Mouse (Mus musculus): ENCODE data around the gene Myo18b.

The Myo18b gene

DNA sequence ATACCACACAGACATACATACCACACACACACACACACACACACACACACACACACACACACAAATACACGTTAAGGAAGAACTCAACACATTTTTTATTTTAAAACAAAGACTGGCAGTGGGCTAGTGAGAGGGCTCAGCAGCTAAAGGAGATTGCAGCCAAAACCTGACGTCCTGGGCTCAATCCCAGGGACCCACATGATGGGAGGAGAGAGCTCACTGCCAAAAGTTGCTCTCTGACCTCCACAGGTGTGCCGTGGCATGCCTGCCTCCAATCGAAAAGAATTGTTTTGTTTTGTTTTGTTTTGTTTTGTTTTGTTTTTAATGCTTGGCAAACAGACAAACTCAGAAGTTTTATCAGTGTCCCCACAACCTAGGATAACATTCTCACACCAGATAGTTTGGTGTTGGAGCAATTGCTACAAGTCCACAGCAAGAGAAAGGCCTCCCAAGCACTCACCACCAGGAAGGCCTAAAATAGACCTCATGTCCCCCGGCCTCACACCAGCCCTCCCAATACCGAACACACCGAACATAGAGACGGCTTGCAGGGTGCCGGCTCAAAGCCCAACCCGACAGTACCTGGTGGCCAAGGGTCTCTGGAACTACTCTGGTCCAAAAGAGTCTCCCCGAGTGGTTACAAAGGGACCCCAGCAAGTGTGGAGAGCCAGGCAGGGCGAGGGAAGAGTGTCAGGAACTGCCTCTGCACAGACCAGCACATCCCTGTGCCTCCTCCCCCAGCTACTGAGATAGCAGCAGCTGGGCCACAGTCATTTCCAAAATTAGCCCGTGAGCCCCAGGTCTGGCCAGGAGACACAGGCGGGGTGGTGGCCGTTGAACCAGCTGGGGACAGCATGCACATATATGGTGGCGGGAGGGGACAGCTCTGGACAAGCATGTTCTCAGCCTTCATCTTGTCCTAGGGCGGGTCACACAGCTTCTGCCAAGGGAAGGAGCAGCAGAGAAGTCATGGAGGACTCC, at the start of gene Myo18b:
Gene Myo18b (minus strand): TSS at position 689 of the 981 bp plus-strand sequence.
- DNase-seq = no peak

DNA sequence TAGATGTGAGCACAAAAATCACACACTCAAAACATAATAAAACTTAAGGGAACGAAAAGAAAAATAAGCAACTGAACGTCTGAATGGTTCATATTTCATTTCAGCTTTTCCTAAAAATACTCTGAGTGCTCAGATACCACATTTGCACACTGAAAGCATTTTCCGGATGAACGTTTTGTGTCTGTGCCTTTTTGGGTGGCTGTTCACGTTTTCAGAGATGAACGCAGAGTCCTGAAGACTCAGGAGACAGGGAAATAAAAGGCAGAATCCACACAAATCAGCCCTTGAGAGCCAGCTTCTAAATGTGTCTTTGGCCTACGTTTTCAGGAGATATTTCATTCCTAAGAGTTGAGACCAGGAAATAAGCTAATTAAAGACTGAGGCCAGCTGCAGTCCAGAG, 49.8 kb upstream of the Myo18b start:
- no peak for DNase-seq

DNA sequence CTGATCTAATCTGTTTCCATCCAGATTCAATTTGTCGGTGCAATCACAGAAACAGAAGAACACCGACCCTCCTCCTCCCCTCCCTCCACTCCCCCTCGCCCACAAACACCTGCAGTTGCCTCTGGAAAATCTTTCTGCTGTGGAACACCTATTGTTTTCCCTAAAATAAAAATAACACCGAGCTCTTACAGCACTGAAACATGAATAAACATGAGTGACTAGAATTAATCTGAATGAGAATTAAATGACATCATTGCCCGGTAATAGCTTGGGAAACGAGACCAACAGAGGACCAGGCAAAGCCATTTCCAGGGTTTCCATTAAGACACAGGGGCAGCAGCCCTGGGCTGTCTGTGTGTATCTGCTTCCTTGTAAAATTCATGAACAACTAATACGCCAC, 46.1 kb upstream of the Myo18b start:
- no peak for DNase-seq

DNA sequence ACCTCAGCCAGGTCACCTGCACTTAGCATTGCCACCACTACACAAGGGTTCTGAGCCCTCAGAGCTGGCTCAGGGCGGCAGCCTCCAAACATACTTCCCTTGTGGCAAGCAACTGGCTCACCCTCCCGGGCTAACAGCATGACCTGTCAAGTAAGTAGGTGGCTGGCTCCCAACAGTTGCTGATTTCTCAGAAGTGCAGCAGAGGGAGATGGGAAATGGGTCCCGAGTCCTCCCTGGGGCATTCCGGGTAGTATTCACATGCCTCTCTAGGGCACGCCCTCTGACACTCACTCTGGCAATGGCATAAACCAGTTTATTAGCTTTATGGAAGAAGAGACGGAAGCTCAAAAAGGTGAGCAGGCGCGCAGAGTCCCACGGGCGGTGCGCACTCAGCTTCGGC, 44.8 kb upstream of the Myo18b start:
- DNase-seq = no peak

DNA sequence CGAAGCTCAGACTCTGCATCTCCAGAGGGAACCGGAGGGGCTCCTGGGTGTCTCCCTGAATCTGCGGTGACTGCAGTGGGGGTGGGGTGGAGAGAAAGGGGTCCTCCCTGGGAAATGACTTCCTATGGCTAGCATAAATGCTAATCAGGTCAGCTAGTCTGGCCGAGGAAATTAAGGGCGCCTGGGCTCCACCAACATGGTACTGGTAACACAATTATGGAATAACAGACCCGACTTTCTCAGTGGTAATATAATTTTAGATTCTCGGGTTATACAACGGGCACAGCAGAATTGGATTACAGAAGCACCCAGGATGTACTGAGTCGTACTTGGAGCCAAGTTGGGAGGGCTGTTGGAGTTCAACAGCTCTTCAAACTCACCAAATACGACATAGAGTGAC, 40.5 kb upstream of the Myo18b start:
- no peak for DNase-seq

DNA sequence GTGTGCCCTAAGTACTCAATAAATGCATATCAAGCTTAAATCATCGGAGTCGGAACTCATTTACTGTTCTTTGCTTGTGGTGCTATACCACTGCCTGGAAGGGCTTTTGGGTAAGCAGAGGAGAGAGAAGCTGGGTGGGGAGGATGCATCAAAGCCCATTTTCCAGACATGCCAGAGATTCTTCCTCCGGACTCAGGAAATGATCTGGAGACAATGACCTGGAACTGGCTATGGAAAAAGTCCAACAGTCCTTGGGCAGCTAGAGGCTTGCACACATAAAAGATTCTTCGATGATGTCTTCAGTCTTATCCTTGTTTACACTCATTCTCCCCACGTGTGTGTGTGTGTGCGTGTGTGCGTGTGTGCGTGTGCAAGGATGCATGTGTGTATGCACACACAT, 39.3 kb upstream of the Myo18b start:
- DNase-seq = peak; percentile 40

DNA sequence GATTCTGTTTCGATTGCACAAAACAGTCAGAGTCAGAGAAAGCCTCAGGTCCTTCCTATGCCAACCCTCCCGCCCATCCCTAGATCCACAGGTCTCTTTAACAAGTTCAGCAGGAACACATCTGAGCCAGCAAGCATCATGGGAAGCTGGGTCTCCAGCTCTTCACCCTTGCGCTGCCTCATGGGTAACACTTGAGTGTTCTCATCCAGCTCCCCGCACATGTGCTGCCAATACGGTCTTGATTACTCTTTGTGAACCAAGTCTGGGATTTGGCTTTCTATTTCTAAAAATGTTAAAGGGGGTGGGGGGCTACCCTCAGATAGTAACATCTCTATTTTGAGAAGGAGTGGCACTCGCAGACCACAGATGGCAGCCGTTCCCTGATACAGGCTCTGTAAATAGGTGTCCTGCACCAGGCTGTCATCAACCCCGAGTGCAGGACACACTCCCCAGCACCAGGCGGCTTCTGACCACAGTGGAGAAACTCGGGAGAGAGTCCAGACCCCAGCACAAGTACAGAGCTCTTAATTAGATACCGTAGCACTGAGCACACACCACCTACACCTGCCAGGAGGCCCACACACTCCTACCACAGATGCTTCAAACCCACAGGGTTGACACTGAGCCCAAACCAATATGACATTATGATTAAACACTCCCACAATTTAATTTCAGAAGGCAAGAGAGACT, 36.9 kb upstream of the Myo18b start:
- DNase-seq = no peak

DNA sequence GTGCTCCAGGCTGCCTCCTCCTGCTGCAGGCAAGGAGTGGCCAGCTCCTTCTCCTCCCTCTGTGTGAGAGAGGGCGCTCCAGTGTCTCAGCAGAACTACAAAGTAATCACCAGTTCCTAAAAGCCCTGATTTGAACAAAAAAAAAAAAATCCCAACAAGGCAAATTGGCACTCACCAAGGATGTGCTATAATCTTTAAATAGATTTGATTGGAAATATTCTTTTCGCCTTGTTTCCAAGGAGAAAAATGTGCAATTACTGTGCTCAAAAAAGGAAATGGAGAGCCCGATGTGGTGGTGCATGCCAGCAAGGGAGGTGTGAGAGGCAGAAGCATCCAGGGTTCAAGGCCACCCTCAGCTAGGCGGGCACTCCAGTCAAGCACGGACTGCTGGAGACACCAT, 35.7 kb upstream of the Myo18b start:
- DNase-seq = no peak

DNA sequence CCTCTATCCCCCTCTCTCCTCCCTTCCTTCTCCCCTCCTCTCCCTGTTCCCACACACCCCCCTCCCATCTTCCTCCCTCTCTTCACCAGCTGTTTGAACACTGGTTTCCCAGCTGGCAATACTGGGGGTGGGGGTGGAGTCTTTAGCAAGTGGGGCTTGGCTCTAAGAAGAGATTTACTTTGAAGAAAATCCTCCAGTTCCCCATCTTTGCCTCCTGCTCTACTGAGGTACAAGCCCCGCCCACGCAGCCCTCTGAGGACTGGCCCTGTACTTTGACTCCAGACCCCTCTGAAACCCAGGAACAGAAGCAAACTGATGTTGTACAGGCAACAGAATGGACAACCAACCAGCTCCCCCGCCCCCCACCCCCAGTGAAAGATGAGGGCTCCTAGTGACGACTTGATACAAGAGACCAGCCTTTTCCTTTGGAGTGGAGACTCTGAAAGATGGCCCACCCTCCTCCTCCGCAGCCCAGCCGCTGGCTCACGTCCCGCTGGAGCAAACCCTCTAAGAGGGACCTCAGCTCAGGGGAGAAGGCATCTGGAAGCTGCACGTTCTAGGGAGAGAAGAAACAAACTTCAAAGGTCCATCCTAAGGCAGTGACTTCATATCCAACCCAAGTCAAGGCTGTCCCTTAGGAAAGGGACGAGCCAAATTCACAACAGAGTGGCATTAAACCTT, 32.2 kb upstream of the Myo18b start:
- peak; percentile 22 for DNase-seq

DNA sequence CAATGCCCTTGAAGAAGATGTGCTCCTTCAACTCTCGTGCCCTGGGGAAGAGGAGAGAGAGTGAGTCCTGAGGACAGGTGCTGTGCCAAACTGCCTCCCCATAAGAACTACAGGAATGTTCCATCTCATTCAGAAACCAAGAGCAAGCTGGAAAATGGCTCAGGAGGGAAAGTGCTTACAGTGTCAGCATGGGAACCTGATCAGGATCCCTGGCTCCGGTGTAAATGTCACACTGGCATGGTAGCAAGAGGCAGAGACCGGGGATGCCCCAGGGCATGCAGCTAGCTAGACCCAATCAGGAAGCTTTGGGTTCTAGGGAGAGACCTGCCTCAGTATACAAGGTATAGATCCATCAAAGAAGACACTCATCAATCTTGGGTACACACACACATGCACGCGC, 29.3 kb upstream of the Myo18b start:
- DNase-seq = no peak

DNA sequence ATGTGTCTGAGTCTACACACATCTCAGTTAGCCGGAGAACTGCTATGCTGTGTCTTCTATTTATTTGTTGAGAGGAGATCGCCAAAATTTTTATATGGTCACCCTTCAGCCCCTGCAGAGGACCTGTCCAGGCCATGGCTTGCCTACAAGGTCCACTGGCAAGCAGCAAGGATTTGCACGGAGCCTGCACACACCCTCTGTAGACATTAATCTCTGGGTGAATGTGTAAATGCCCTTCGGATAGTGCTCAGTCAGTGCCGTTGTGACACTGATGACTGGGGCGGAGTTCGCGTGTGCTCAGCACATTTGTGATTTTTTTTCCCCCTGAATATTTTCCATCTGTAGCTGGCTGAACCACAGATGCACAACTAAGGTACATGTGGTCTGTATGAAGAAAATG, 28.6 kb upstream of the Myo18b start:
- no peak for DNase-seq

DNA sequence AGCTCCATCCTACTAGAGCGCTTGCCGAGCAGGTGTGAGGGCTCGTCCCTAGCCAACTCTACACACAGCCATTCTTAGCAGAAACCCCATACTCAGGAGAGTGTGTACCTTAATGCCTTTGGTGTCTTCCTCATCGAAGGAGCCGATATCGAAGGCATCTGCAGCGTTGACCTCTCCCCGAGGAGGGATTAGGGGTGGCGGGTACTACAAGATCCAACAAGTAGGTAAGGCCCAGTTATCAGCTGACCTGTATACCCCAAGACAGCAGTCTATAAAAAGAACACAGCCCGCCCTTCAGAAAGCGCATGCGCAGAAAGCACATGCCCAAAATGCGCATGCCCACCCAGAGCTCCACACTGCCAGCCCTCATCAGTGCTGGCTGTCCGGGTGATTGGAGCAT, 27.7 kb upstream of the Myo18b start:
- no peak for DNase-seq

DNA sequence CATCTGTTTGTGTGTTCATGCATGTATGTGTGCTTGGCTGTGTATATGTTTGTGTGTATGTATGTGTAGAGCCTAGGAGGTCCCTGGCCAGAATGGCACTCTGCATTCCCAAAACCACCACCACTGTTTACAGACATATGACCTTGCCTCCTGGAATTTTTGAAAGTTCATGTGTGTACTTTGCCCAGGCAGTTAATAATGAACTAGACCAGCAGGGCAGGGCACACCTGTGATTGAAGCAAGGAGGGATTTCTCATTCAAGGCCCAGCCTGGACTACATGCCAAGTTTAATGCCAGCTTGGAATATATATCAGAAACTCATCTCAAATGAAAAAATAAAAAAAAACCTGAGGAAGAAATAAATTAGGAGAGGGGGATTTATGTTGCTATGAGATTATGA, 25.8 kb upstream of the Myo18b start:
- peak; percentile 66 for DNase-seq

DNA sequence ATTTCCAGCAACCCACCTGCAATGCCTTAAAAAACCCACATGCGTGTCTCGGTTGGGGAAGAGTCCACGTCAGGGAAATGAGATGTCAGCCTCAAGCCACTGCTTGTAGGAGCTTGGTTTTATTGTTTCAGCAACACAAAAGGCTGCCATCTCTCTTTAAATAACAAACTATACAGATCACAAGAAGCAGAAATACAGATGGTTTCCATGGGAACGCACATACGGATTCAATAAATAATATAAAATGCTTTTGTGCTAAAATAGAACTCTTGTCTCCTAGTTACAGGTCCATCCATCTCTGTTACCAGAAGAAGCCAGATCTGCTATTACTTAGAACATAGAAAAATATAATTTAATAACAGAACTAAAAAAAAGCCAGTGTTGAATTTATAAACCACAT, 14.2 kb upstream of the Myo18b start:
- DNase-seq = no peak

DNA sequence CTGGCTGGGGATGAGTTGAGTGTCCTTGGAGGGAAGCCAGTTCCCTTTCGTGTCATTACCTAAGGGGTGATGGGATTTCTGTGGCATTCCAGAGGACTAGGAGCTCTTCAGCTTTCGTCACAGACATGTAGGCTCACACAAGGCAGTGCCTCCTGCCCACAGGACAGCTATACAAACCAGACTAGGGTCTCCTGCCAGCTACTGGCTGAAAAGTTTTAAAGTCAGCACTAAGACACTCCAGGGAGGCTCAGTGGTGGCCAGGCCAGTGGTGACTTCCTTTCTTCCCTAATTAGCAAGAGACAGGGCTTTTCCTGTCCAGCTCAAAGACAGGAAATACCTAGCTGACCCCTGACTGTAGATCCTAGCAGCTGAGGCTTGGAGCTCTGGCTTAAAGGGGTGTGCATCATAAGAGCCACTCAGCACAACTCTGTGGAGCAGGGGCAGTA, 12.0 kb upstream of the Myo18b start:
- peak; percentile 60 for DNase-seq

DNA sequence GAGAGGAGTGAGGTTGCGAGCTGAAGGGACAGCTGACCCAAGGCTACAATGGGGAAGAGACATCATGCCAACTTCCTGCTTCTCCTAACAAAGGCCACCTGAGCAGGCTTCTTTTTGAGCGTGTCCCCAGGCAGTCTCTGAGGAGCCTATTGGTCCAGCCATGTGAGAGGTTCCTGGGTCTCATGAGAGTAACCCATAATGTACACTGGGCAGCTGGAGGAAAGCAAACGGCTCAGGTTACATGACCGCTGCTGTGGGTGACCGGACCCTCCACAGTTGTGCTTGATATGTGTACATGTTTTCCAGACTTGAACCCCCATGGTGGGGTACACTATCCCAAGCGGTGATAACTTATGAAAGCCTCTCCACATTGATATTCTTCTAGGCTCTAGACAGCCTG, 11.3 kb upstream of the Myo18b start:
- DNase-seq = no peak

DNA sequence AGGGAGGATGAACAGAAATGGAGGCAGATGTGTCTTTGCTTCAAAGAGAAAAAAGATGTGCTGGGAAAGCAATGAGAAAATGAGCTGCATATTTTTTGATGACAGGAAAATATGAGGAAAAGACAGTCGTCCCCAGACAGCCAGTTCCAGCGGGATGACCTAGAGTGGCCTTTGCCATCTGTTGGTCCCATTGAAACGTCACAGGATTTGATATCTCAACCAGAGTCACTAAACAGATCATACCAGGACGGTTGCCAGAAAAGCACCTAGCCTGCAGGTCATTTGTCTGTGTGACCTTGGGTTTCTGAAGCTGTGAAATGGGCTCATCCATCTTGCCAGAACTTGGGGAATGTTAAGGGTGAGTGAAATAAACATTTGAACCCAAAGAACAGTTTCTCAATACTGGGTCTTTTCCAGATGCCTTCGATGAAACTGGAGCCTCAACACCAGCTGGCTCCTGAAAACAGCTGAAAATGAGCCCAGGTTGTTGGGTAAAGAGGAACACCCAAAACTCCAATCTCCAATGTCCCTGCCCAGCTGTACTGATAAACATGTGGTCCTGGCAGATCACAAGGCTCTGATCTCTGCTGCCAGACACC, 2.6 kb downstream of the Myo18b start:
- DNase-seq = peak; percentile 41

DNA sequence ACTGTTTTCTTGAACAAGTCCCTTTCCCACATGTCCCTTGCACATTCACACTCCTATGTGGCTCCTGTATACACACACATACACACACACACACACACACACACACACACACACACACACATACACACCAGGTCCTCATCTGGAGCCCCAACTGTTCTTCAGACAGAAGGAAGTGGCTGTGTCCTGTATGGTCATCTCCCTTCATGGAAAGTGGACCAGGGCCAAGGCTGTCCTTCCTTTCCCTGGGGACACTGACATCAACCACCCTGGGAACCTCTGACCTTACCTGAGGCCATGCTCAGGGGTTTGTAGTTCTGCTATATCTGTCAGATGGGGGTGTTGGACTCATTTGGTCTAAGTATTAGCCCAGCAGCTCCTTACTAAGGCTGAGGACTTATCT, 3.8 kb downstream of the Myo18b start:
- DNase-seq = no peak

DNA sequence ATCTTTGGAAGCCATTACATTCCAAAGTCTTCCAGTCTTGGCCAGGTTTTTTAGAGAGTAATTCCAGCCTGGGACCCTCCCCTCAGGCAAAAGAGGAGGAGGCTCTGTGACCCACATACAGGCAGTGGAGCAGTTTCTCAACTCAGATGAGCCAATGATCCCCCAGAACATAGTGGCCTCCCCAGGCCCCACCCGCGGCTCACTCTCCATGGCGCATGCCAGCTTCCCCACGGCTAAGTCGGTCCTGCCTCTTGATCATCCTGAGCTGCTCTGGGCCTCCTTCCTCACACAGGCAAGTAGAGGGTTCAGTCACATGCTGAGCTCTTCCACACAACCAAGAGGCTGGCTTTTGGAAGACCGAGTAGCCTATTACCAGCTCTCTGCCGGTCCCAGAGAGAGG, 7.5 kb downstream of the Myo18b start:
- DNase-seq = no peak

DNA sequence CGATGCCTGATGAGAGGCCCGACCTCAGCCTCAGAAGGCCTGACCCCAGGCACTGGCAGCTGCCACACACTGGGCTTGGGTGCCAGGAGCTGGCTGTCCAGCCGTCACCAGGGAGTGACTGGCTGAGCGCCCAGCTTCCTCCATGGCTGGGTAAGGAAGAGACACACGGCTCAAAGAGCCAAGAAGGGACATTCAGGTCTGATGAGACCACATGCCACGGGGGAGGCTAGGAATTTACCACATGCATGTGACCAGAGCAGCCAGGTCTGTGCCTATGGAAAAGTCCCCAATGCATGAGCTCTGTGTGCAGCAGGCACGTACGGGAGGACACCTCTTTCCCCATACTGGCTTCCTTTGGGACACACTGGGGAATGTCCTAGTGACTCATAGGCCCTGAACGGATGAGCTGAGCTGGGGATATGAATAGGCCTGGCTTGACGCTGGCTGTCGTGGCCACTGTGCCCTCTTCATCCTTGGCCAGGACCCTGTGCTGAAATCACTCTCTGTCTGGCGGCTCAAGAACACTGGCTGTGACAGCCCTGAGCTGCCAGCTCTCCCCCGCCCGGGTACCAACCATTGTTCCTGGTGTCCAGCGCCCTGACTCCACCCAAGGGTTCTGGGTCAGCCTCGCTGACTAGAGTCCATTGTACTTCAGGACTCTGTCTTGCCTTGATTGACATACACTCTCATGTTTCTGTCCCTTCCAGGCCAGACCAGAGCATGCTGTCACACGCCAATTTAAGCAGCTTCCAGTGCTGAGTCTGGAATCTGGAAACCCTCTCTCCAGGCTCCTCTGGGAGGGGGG, 9.3 kb downstream of the Myo18b start:
- peak; percentile 64 for DNase-seq

DNA sequence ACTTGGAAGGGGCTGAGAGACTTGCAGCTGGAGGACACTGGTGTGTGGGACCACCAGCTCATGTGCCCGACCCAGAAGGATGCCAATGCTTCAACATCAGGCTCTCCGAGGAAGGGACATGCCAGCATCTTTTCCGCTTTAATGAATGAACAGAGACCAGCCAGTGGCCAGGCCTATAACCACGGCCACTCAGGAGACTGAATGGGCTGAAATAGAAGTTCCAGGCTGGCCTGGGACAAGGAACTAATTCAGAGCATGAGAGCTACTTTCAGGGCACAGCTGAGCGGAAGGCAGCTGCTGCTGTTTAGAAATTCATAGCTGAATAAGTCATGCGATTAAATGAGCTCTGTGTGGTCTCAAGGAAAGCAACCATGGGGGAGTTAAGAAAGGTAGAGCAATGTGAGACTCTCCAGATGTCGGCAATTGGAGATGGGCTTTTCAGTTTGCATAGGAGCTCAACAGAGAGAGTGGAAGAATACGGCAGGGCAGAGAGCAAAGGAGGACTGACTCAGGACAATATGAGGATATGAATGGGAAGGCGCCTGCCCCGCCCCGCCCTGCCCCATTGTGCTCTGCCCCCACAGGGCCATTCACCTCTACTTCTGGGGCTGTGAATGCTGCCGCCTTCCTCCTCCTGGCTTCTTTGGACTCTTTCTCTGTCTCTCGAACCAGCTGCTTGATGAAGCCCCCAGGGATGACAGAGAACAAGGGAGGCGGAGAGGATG, 18.6 kb downstream of the Myo18b start:
- DNase-seq = no peak
